Mouse (Mus musculus) erythroblast, embryonic 14.5 days (primary cell): ENCODE data around the gene Ahnak.

Source experiments
- GATA1 ChIP-seq: IDR thresholded peaks from 2 replicates; pipeline ENCODE4 v1.6.1; 2012; ENCODE audit warnings: low read length, inconsistent platforms, mixed read lengths
- TAL1 ChIP-seq: IDR thresholded peaks from 3 replicates; pipeline ENCODE4 v1.6.1; 2012; ENCODE audit warnings: low read length, inconsistent platforms, mixed read lengths

DNA sequence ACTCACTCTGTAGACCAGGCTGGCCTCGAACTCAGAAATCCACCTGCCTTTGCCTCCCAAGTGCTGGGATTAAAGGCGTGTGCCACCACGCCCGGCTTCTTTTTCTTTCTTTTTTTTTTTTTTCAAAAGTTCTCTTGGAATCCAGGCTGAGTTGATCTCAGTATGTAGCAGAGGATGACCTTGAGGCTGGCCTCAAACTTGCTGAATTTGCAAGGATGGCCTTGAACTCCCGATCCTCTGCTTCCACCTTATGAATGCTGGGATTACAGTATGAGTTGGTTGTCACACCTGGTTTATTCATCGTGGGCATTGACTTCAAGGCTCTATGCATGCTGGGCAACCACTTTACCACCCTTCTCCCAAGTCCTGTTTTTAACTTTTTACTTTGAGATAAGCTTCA lies 51.6 kb downstream of the Ahnak start:
- TF ChIP-seq GATA1 = no peak
- no peak for TF ChIP-seq TAL1
